Mouse (Mus musculus): ENCODE measurements around the gene Ifi206. TPM values are rescaled to one million over a fixed set of nuclear protein-coding genes. Genes with fewer than 3 reads are reported as not detected.
"Not testable (repeated sequence)": the region's sequence is repeated elsewhere in the genome, so short reads cannot be mapped to it uniquely, and the experiment has no call there.

The Ifi206 gene
- 1.5 and 4.9 TPM in 2 replicates for polyA plus RNA-seq (2012; rRNA removed)

GRCm38 (mm10) chr1:173490812-173491480 is at the start of gene Ifi206:
Gene Ifi206, minus strand, starts transcription at chr1:173491041.
- not testable (repeated sequence) for H3K4me1 ChIP-seq (ENCODE audit: control insufficient read depth, insufficient read depth, low read length); H3K4me3 ChIP-seq (ENCODE audit: insufficient read depth, low read depth, low read length); H3K36me3 ChIP-seq (ENCODE audit: control insufficient read depth, insufficient read depth, low read length); DNase-seq; H3K27me3 ChIP-seq (replicated peaks; ENCODE audit: control insufficient read depth, insufficient read depth, low read length)
- 48% methylated on average over 3 of the region's 3 CpGs for whole genome bisulfite sequencing
- 0 out of 2 replicates have a peak within 1 kb of the TSS, but pooled peaks have one; percentile 16 for H3K27ac ChIP-seq (ENCODE audit: insufficient read depth, low read depth, low read length)

GRCm38 (mm10) chr1:173535791-173536190 is 45.0 kb upstream of the Ifi206 start, which contains the start of gene Ifi214:
Gene Ifi214, minus strand, starts transcription at chr1:173535957.
- not testable (repeated sequence) for H3K36me3 ChIP-seq (ENCODE audit: control insufficient read depth, insufficient read depth, low read length); H3K4me1 ChIP-seq (ENCODE audit: control insufficient read depth, insufficient read depth, low read length); H3K27me3 ChIP-seq (replicated peaks; ENCODE audit: control insufficient read depth, insufficient read depth, low read length); H3K4me3 ChIP-seq (ENCODE audit: insufficient read depth, low read depth, low read length); DNase-seq; H3K27ac ChIP-seq (ENCODE audit: insufficient read depth, low read depth, low read length)
- 89% methylated on average over 3 of the region's 3 CpGs for WGBS

- Histone ChIP-seq H3K27ac (ENCODE audit: insufficient read depth, low read depth, low read length) (no peak overlapping the region), H3K4me3 (ENCODE audit: insufficient read depth, low read depth, low read length) (no peak overlapping the region), H3K36me3 (ENCODE audit: control insufficient read depth, insufficient read depth, low read length) (no peaks in the 10 kb centered on the region), H3K27me3 (replicated peaks; ENCODE audit: control insufficient read depth, insufficient read depth, low read length) (no peaks in the 10 kb centered on the region; the same call in 1 of the 2 replicates), H3K4me1 (ENCODE audit: control insufficient read depth, insufficient read depth, low read length) (no peaks in the 10 kb centered on the region)
- no peak for DNase-seq
- no peak for TF ChIP-seq POLR2A (IDR thresholded peaks at IDR 0.05; ENCODE audit: low read depth, low read length)
- TF ChIP-seq CTCF (conservative IDR thresholded peaks at IDR 0.05; ENCODE audit: insufficient read depth, insufficient read length, low read depth, low read length): no peak
These were observed 30.6 kb upstream of the Ifi206 start for GRCm38 (mm10) chr1:173521452-173521851.

GRCm38 (mm10) chr1:173510595-173510994 is 19.8 kb upstream of the Ifi206 start:
- H3K4me1 ChIP-seq (ENCODE audit: control insufficient read depth, insufficient read depth, low read length); H3K36me3 ChIP-seq (ENCODE audit: control insufficient read depth, insufficient read depth, low read length); H3K27ac ChIP-seq (ENCODE audit: insufficient read depth, low read depth, low read length); H3K4me3 ChIP-seq (ENCODE audit: insufficient read depth, low read depth, low read length); DNase-seq; H3K27me3 ChIP-seq (replicated peaks; ENCODE audit: control insufficient read depth, insufficient read depth, low read length): not testable (repeated sequence)
- WGBS: 91% methylated on average over 2 of the region's 2 CpGs

GRCm38 (mm10) chr1:173491483-173491882 is 642 bp upstream of the Ifi206 start:
- not testable (repeated sequence) for H3K4me1 ChIP-seq (ENCODE audit: control insufficient read depth, insufficient read depth, low read length); H3K36me3 ChIP-seq (ENCODE audit: control insufficient read depth, insufficient read depth, low read length); H3K4me3 ChIP-seq (ENCODE audit: insufficient read depth, low read depth, low read length); H3K27me3 ChIP-seq (replicated peaks; ENCODE audit: control insufficient read depth, insufficient read depth, low read length); H3K27ac ChIP-seq (ENCODE audit: insufficient read depth, low read depth, low read length); DNase-seq

GRCm38 (mm10) chr1:173481182-173481574 is 9.7 kb downstream of the Ifi206 start:
- H3K36me3 ChIP-seq (ENCODE audit: control insufficient read depth, insufficient read depth, low read length); H3K4me3 ChIP-seq (ENCODE audit: insufficient read depth, low read depth, low read length); H3K4me1 ChIP-seq (ENCODE audit: control insufficient read depth, insufficient read depth, low read length); H3K27me3 ChIP-seq (replicated peaks; ENCODE audit: control insufficient read depth, insufficient read depth, low read length); H3K27ac ChIP-seq (ENCODE audit: insufficient read depth, low read depth, low read length): not testable (repeated sequence)
- WGBS: 35% methylated on average over 3 of the region's 3 CpGs
- DNase-seq: peak; percentile 4

- peak; percentile 7 for DNase-seq
- not testable (repeated sequence) for H3K27me3 ChIP-seq (replicated peaks; ENCODE audit: control insufficient read depth, insufficient read depth, low read length); H3K36me3 ChIP-seq (ENCODE audit: control insufficient read depth, insufficient read depth, low read length); H3K27ac ChIP-seq (ENCODE audit: insufficient read depth, low read depth, low read length); H3K4me3 ChIP-seq (ENCODE audit: insufficient read depth, low read depth, low read length); H3K4me1 ChIP-seq (ENCODE audit: control insufficient read depth, insufficient read depth, low read length)
- 40% methylated on average over 5 of the region's 5 CpGs for WGBS
These were observed 10.3 kb downstream of the Ifi206 start for GRCm38 (mm10) chr1:173480399-173481181.

- no peaks in the 10 kb centered on the region for H3K36me3 ChIP-seq (ENCODE audit: control insufficient read depth, insufficient read depth, low read length)
- no peaks in the 10 kb centered on the region for H3K4me1 ChIP-seq (ENCODE audit: control insufficient read depth, insufficient read depth, low read length)
- TF ChIP-seq POLR2A (IDR thresholded peaks at IDR 0.05; ENCODE audit: low read depth, low read length) (no peak), CTCF (conservative IDR thresholded peaks at IDR 0.05; ENCODE audit: insufficient read depth, insufficient read length, low read depth, low read length) (no peak)
- H3K4me3 ChIP-seq (ENCODE audit: insufficient read depth, low read depth, low read length): no peak overlapping the region
- H3K27me3 ChIP-seq (replicated peaks; ENCODE audit: control insufficient read depth, insufficient read depth, low read length): no peaks in the 10 kb centered on the region
- 77% methylated on average over 5 of the region's 5 CpGs for WGBS
- no peak overlapping the region for H3K27ac ChIP-seq (ENCODE audit: insufficient read depth, low read depth, low read length)
- no peak for DNase-seq
These were observed 34.1 kb downstream of the Ifi206 start for GRCm38 (mm10) chr1:173456761-173457160.
